Mouse (Mus musculus) midbrain, embryonic 14.5 days (tissue): ENCODE data around the gene Aqp6. TPM values are rescaled to one million over a fixed set of nuclear protein-coding genes. Genes with fewer than 3 reads are reported as not detected.

Experiments
- ATAC-seq: fragments of 200-750 bp; cut with Nextera tagmentation; 2 replicates; pipeline ENCODE4 v1.8.0; 2017; ENCODE audit warnings: moderate number of reproducible peaks, moderate library complexity; ENCODE audit not compliant: low FRiP score, low TSS enrichment
- DNase-seq: peaks from one replicate; pipeline ENCODE4 v3.0.0-alpha.2; 2015
- H3K27ac ChIP-seq: fragments of 300-500 bp; sonication (generic); replicated peaks from 2 replicates; pipeline ENCODE4 v1.5.1; 2014; ENCODE audit warnings: mild to moderate bottlenecking, low read depth, low read length, moderate library complexity
- H3K27me3 ChIP-seq: fragments of 300-500 bp; sonication (generic); 2 replicates; pipeline ENCODE4 v1.6.1; 2014; ENCODE audit warnings: low read length, control low read depth, mixed read lengths; ENCODE audit not compliant: control insufficient read depth, insufficient read depth
- H3K36me3 ChIP-seq: fragments of 300-500 bp; sonication (generic); 2 replicates; pipeline ENCODE4 v1.6.1; 2014; ENCODE audit warnings: low read length, control low read depth; ENCODE audit not compliant: control insufficient read depth, insufficient read depth
- H3K4me1 ChIP-seq: fragments of 300-500 bp; sonication (generic); 2 replicates; pipeline ENCODE4 v1.6.1; 2014; ENCODE audit warnings: mild to moderate bottlenecking, antibody characterized with exemption, low read length, control low read depth; ENCODE audit not compliant: control insufficient read depth, insufficient read depth
- H3K4me2 ChIP-seq: fragments of 300-500 bp; sonication (generic); 2 replicates; pipeline ENCODE4 v1.6.1; 2014; ENCODE audit warnings: mild to moderate bottlenecking, low read length, moderate library complexity
- H3K4me3 ChIP-seq: fragments of 300-500 bp; sonication (generic); replicated peaks from 2 replicates; pipeline ENCODE4 v1.5.1; 2014; ENCODE audit warnings: low read depth, low read length
- H3K9ac ChIP-seq: fragments of 300-500 bp; sonication (generic); replicated peaks from 2 replicates; pipeline ENCODE4 v1.6.1; 2014; ENCODE audit warnings: mild to moderate bottlenecking, low read length, moderate library complexity
- H3K9me3 ChIP-seq: fragments of 300-500 bp; sonication (generic); 2 replicates; pipeline ENCODE4 v1.6.1; 2016; ENCODE audit warnings: low read length, control low read depth, mixed read lengths; ENCODE audit not compliant: control insufficient read depth
- WGBS: fragments of 180-500 bp; shearing (Covaris S2); extraction: QIAGEN DNeasy Blood & Tissue Kit; methylation state at CpG from one replicate; pipeline ENCODE4 v1.1.7; 2014; 5-methylcytosine and 5-hydroxymethylcytosine counted together
- polyA plus RNA-seq: library from polyadenylated mRNA; unstranded; fragments of >200 nt; fragmentation: Nextera tagmentation; extraction: Ambion mirVana; gene quantifications from 2 replicates; pipeline ENCODE4 v1.2.1, GENCODE M21; 2014

Aqp6 gene
- polyA plus RNA-seq: 0.93 and 1.1 TPM in 2 replicates

DNA sequence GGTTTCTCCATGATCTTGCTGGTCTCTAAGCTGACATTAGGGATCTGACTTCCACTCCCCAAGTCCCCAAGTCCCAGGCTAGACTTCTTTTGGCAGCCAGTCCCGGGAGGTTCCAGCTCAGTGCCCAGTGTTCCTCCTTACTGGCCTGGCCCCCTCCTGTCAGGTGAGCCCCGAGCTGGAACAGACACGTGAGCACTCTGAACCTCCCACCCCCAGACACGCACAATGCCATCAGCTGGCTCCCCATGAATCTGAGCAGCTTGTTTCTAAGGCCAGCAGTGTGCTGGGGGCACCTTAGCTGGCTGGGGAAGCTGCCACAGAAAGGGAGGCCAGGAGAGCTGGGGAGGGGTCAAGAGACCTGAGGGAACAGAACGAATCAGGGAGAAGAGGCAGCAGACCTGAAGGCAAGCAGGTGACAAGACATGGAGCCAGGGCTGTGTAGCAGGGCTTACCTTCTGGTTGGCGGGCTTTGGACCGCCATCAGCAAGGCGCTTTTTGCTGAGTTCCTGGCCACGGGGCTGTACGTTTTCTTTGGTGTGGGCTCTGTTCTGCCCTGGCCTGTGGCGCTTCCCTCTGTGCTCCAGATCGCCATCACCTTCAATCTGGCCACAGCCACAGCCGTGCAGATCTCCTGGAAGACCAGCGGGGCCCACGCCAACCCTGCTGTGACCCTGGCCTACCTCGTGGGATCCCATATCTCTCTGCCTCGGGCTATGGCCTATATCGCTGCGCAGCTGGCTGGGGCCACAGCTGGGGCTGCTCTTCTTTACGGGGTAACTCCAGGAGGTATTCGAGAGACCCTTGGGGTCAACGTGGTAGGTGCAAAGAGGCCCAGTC, at the start of gene Aqp6:
TSS of gene Aqp6 (plus strand) at position 415 of the 837 bp plus-strand sequence.
- no peaks in the 10 kb centered on the region for H3K36me3 ChIP-seq
- ATAC-seq (no peak), DNase-seq (no peak)
- peaks cover 38% of the 10 kb centered on the region for H3K4me1 ChIP-seq
- peak within 1 kb of the TSS; percentile 55; the same call in 1 of the 2 replicates for H3K27ac ChIP-seq
- no peaks in the 10 kb centered on the region for H3K27me3 ChIP-seq
- H3K9ac ChIP-seq: no peak within 1 kb of the TSS
- 42% methylated on average over 22 of the region's 22 CpGs for WGBS
- no peaks in the 10 kb centered on the region for H3K9me3 ChIP-seq
- H3K4me3 ChIP-seq: no peak within 1 kb of the TSS
- no peak within 1 kb of the TSS for H3K4me2 ChIP-seq

DNA sequence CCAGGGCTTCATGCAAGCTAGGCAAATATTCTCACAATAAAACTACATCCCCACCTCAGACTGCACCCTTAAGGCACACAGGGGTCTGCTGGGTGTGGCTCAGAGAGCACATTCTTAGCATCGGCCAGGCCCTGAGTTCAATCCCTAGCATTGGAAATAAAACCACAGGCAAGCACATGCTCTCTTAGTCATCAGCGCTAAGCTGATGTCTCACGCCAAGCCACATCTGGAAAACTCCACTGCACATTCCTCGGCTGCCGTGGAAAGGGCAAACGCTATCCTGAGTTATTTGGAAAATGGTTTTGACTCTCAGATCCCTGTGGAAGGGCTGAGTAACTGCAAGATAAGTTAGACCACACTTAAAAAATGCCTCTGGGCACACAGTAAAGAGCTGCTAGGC, 47.4 kb upstream of the Aqp6 start:
- ATAC-seq (no peak), DNase-seq (no peak)
- H3K9me3 ChIP-seq: no peaks in the 10 kb centered on the region
- H3K27me3 ChIP-seq: no peaks in the 10 kb centered on the region
- no peak overlapping the region for H3K9ac ChIP-seq
- H3K27ac ChIP-seq: no peak overlapping the region
- no peaks in the 10 kb centered on the region for H3K4me1 ChIP-seq
- WGBS: 87% methylated on average over 6 of the region's 6 CpGs
- no peak overlapping the region for H3K4me3 ChIP-seq
- H3K4me2 ChIP-seq: no peak overlapping the region
- no peaks in the 10 kb centered on the region for H3K36me3 ChIP-seq

DNA sequence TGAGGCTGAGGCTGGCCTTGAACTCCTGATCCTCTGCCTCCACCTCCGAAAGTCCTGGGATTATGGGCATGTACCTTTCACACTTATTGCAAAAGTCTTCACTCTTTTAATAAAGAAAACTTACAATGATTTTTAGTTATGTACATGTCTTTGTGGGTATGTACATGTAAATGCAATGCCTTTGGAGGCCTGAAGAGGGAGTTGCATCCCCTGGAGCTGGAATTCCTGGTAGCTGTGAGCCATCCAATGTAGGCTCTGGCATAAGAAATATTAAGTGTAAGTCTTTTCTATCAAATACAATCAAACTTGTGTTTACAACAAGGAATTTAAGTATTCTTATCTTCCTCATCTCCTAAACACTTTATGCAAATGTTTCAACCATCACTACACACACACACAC, 42.3 kb upstream of the Aqp6 start:
- no peaks in the 10 kb centered on the region for H3K9me3 ChIP-seq
- no peak for ATAC-seq
- no peaks in the 10 kb centered on the region for H3K36me3 ChIP-seq
- no peaks in the 10 kb centered on the region for H3K4me1 ChIP-seq
- no peak for DNase-seq
- no peak overlapping the region for H3K4me2 ChIP-seq
- WGBS: 96% methylated on average over 1 of the region's 1 CpGs
- no peaks in the 10 kb centered on the region for H3K27me3 ChIP-seq
- no peak overlapping the region for H3K27ac ChIP-seq
- H3K4me3 ChIP-seq: no peak overlapping the region
- no peak overlapping the region for H3K9ac ChIP-seq

DNA sequence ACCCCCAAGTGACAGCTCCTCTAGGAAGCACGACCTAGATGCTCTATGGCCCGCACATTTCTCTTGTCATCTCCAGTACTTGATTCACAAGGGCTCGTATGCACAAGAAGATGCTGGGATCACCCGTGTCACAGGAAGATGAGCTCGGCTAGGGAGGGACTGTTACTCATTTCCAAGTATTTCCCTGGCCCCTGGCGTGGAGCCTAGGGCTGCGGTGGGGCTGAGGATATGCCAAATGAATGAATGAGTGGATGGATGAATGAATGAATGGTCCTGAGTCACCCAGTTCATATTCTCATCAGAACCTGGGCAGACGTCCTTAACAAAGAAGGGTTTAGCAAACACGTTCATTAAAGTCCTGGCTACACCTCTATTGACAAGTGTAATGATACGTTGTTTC, 41.0 kb upstream of the Aqp6 start:
- Histone ChIP-seq H3K27me3 (no peaks in the 10 kb centered on the region), H3K4me1 (no peaks in the 10 kb centered on the region), H3K27ac (no peak overlapping the region), H3K9me3 (no peaks in the 10 kb centered on the region), H3K9ac (no peak overlapping the region), H3K4me2 (no peak overlapping the region), H3K4me3 (no peak overlapping the region), H3K36me3 (no peaks in the 10 kb centered on the region)
- DNase-seq (no peak), ATAC-seq (no peak)
- whole genome bisulfite sequencing: 80% methylated on average over 10 of the region's 10 CpGs

DNA sequence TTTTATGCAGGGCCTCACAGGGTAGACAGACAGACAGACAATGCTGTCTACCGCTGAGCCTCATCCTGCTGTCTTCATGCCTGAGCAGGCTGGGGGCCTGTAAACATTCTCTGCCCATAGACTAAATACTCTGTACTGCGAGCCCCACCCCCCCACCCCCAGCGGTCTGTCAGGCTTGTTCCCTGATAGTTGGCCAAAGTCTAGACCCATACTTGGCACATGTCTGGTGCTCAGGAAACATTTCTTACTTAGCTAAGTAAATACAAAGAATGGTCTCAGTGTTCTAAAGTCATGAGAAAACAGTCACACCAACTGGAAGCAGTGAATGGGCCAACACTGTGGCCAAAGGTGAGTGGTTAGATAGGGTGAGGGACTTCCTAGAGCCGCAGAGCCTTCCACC, 33.8 kb upstream of the Aqp6 start:
- no peak for DNase-seq
- no peak overlapping the region for H3K9ac ChIP-seq
- ATAC-seq: no peak
- no peaks in the 10 kb centered on the region for H3K36me3 ChIP-seq
- no peak overlapping the region for H3K4me2 ChIP-seq
- no peak overlapping the region for H3K4me3 ChIP-seq
- H3K27ac ChIP-seq: no peak overlapping the region
- no peaks in the 10 kb centered on the region for H3K27me3 ChIP-seq
- no peaks in the 10 kb centered on the region for H3K9me3 ChIP-seq
- H3K4me1 ChIP-seq: no peaks in the 10 kb centered on the region
- WGBS: 67% methylated on average over 4 of the region's 4 CpGs

DNA sequence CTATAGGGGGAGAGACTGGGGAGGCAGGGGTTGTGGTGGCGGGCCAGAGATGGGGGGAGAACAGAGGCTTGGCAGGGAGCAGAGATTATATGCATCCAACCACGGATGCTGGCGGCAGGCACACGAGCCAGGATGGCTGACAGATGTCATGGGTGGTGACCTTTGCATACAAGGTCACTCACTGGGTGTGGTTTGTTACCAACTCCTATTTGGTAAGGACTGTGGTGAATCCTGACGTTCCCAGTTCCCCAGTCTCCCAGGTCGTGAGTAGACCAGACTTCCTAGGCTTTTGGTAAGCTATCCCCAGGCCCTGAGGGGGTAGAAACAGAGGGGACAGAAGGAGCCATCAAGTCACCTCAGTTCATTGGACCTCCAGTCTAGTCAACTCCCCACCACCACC, 32.5 kb upstream of the Aqp6 start:
- WGBS: 44% methylated on average over 6 of the region's 6 CpGs
- H3K4me1 ChIP-seq: no peaks in the 10 kb centered on the region
- no peak for ATAC-seq

DNA sequence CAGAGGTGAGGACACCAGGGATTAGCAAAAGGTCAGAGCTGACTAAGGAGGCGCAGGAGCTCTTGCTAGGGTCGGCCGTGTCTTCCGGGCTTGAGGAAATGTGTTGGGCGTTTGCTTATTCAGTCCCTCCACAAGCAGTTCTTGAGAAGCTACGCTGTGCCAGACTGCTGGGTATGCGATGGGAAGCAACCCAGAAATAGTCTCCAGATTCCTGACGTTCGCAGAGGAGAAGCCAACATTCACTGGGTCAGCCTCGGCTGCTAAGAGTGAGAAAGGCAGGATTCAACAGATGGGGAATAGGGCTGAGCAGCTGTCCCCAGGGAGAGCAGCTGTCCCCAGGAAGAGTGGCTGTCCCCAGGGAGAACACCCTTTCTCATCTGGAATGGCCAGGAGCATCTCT, 32.1 kb upstream of the Aqp6 start:
- no peak overlapping the region for H3K4me3 ChIP-seq
- no peak overlapping the region for H3K4me2 ChIP-seq
- H3K4me1 ChIP-seq: no peaks in the 10 kb centered on the region
- H3K36me3 ChIP-seq: no peaks in the 10 kb centered on the region
- DNase-seq: no peak
- WGBS: 86% methylated on average over 10 of the region's 10 CpGs
- no peak overlapping the region for H3K9ac ChIP-seq
- H3K27ac ChIP-seq: no peak overlapping the region
- no peaks in the 10 kb centered on the region for H3K27me3 ChIP-seq
- H3K9me3 ChIP-seq: no peaks in the 10 kb centered on the region
- ATAC-seq: no peak

More for the DNA sequence above, 32.5 kb upstream of the Aqp6 start:
- no peak for DNase-seq
- no peaks in the 10 kb centered on the region for H3K9me3 ChIP-seq
- no peak overlapping the region for H3K4me3 ChIP-seq
- H3K27ac ChIP-seq: no peak overlapping the region
- H3K27me3 ChIP-seq: no peaks in the 10 kb centered on the region
- no peaks in the 10 kb centered on the region for H3K36me3 ChIP-seq
- H3K4me2 ChIP-seq: no peak overlapping the region
- H3K9ac ChIP-seq: no peak overlapping the region

DNA sequence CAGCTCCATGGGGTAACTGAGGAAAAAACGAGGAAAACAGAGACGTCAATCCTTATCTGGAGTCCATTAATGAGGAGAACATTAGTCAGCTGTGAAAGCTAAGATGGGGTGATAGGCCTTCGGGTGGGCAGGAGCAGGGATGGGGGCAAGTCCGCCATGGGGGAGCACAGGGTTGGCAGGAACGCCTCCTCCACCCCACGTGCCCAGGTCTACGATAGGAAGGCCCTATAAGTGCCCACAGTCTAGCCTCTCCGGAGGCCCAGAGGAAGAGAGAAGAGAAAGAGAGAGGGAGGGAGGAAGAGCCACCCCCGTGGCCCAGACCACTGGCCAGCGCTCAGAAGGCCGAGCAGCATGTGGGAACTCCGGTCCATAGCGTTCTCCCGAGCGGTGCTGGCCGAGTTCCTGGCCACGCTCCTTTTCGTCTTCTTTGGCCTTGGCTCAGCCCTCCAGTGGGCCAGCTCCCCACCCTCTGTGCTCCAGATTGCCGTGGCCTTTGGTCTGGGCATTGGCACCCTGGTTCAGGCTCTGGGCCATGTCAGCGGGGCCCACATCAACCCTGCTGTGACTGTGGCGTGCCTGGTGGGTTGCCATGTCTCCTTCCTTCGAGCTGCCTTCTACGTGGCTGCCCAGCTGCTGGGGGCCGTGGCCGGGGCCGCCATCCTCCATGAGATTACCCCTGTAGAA, 22.3 kb upstream of the Aqp6 start, which contains the start of gene Aqp2:
TSS of gene Aqp2 (plus strand) at position 254 of the 684 bp plus-strand sequence.
- no peak for ATAC-seq
- H3K4me2 ChIP-seq: no peak within 1 kb of the TSS
- WGBS: 80% methylated on average over 26 of the region's 26 CpGs
- no peaks in the 10 kb centered on the region for H3K36me3 ChIP-seq
- H3K27me3 ChIP-seq: peaks cover 22% of the 10 kb centered on the region
- H3K9ac ChIP-seq: no peak within 1 kb of the TSS
- no peak for DNase-seq
- H3K4me3 ChIP-seq: no peak within 1 kb of the TSS
- H3K4me1 ChIP-seq: peaks cover 6% of the 10 kb centered on the region; the same call in 1 of the 2 replicates
- H3K9me3 ChIP-seq: no peaks in the 10 kb centered on the region
- no peak within 1 kb of the TSS for H3K27ac ChIP-seq
